Mouse (Mus musculus) forebrain, embryonic 13.5 days (tissue): ENCODE measurements around the gene Elmo3. TPM values are rescaled to one million over a fixed set of nuclear protein-coding genes. Genes with fewer than 3 reads are reported as not detected.

Experiments
- ATAC-seq: fragments of 200-750 bp; cut with Nextera tagmentation; 2 replicates; pipeline ENCODE4 v1.8.0; 2017
- H3K27ac ChIP-seq: fragments of 300-500 bp; sonication (generic); 2 replicates; pipeline ENCODE4 v1.5.1; 2015; ENCODE audit warnings: inconsistent platforms, mild to moderate bottlenecking, moderate library complexity
- H3K27me3 ChIP-seq: fragments of 300-500 bp; sonication (generic); 2 replicates; pipeline ENCODE4 v1.6.1; 2015; ENCODE audit warnings: mild to moderate bottlenecking, inconsistent platforms
- H3K36me3 ChIP-seq: fragments of 300-500 bp; sonication (generic); 2 replicates; pipeline ENCODE4 v1.6.1; 2015; ENCODE audit warnings: mild to moderate bottlenecking, inconsistent platforms; ENCODE audit not compliant: poor library complexity, severe bottlenecking
- H3K4me1 ChIP-seq: fragments of 300-500 bp; sonication (generic); 2 replicates; pipeline ENCODE4 v1.6.1; 2015; ENCODE audit warnings: inconsistent platforms
- H3K4me2 ChIP-seq: fragments of 300-500 bp; sonication (generic); 2 replicates; pipeline ENCODE4 v1.6.1; 2015; ENCODE audit warnings: inconsistent platforms, mild to moderate bottlenecking, moderate library complexity
- H3K4me3 ChIP-seq: fragments of 300-500 bp; sonication (generic); 2 replicates; pipeline ENCODE4 v1.5.1; 2015; ENCODE audit warnings: mild to moderate bottlenecking, inconsistent platforms
- H3K9ac ChIP-seq: fragments of 300-500 bp; sonication (generic); 2 replicates; pipeline ENCODE4 v1.6.1; 2015; ENCODE audit warnings: mild to moderate bottlenecking, inconsistent platforms
- H3K9me3 ChIP-seq: fragments of 300-500 bp; sonication (generic); replicated peaks from 2 replicates; pipeline ENCODE4 v1.6.1; 2016; ENCODE audit warnings: inconsistent platforms
- WGBS: fragments of 180-500 bp; shearing (Covaris S2); methylation state at CpG from one replicate; pipeline ENCODE4 v1.1.7; 2015; 5-methylcytosine and 5-hydroxymethylcytosine counted together
- polyA plus RNA-seq: library from polyadenylated mRNA; unstranded; fragments of >200 nt; fragmentation: Nextera tagmentation; extraction: Ambion mirVana; gene quantifications from 2 replicates; pipeline ENCODE4 v1.2.1, GENCODE M21; 2015

The Elmo3 gene
- polyA plus RNA-seq, 1 experiment from 2014 or later = 0.75 TPM

- peaks cover 20% of the 10 kb centered on the region for H3K4me1 ChIP-seq
- no peak overlapping the region for H3K9ac ChIP-seq
These were observed 17.8 kb downstream of the Elmo3 start for GRCm38 (mm10) chr8:105323183-105323582.

GRCm38 (mm10) chr8:105325641-105326093 lies 20.3 kb downstream of the Elmo3 start:
- peaks cover 20% of the 10 kb centered on the region for H3K4me1 ChIP-seq
- H3K4me2 ChIP-seq = peak overlapping the region; percentile 96
- H3K27ac ChIP-seq = peak overlapping the region; percentile 31; the same call in 1 of the 2 replicates
- H3K9me3 ChIP-seq = no peaks in the 10 kb centered on the region
- peak overlapping the region; percentile 86 for H3K9ac ChIP-seq
- peak; percentile 66 for ATAC-seq
- H3K36me3 ChIP-seq = peaks cover 38% of the 10 kb centered on the region
- peak overlapping the region; percentile 81 for H3K4me3 ChIP-seq
- no peaks in the 10 kb centered on the region for H3K27me3 ChIP-seq
- WGBS = 0% methylated on average over 12 of the region's 12 CpGs

More at GRCm38 (mm10) chr8:105323183-105323582, 17.8 kb downstream of the Elmo3 start:
- Histone ChIP-seq H3K27ac (no peak overlapping the region), H3K36me3 (peaks cover 29% of the 10 kb centered on the region), H3K27me3 (no peaks in the 10 kb centered on the region), H3K4me2 (no peak overlapping the region), H3K4me3 (no peak overlapping the region), H3K9me3 (no peaks in the 10 kb centered on the region)
- WGBS = 87% methylated on average over 4 of the region's 4 CpGs
- no peak for ATAC-seq

- Histone ChIP-seq H3K4me2 (peak within 1 kb of the TSS; percentile 96), H3K9ac (peak within 1 kb of the TSS; percentile 86), H3K4me3 (peak within 1 kb of the TSS; percentile 81), H3K36me3 (peaks cover 43% of the 10 kb centered on the region), H3K27ac (peak within 1 kb of the TSS; percentile 57; the same call in 1 of the 2 replicates), H3K4me1 (peaks cover 20% of the 10 kb centered on the region), H3K9me3 (no peaks in the 10 kb centered on the region), H3K27me3 (no peaks in the 10 kb centered on the region)
- under 1% methylated on average over 36 of the region's 36 CpGs for WGBS
- ATAC-seq = peak; percentile 93
These were observed 20.8 kb downstream of the Elmo3 start, which contains the start of the genes Lrrc29 and Tmem208 for GRCm38 (mm10) chr8:105326141-105326672. TSS of gene Lrrc29 (minus strand) at chr8:105326278. TSS of gene Tmem208 (plus strand) at chr8:105326354.

GRCm38 (mm10) chr8:105326968-105327367 lies 21.6 kb downstream of the Elmo3 start:
- WGBS = 45% methylated on average over 6 of the region's 6 CpGs
- Histone ChIP-seq H3K27me3 (no peaks in the 10 kb centered on the region), H3K9me3 (no peaks in the 10 kb centered on the region), H3K4me3 (peak overlapping the region; percentile 81), H3K36me3 (peaks cover 51% of the 10 kb centered on the region), H3K4me1 (peaks cover 20% of the 10 kb centered on the region), H3K27ac (peak overlapping the region; percentile 57; the same call in 1 of the 2 replicates), H3K4me2 (peak overlapping the region; percentile 96), H3K9ac (peak overlapping the region; percentile 86)
- ATAC-seq = no peak

- no peaks in the 10 kb centered on the region for H3K9me3 ChIP-seq
- no peak overlapping the region for H3K27ac ChIP-seq
- H3K4me1 ChIP-seq = peaks cover 13% of the 10 kb centered on the region
- no peak overlapping the region for H3K4me2 ChIP-seq
- H3K4me3 ChIP-seq = no peak overlapping the region
- H3K36me3 ChIP-seq = peaks cover 71% of the 10 kb centered on the region
- no peak for ATAC-seq
- no peak overlapping the region for H3K9ac ChIP-seq
- 97% methylated on average over 12 of the region's 12 CpGs for WGBS
- no peaks in the 10 kb centered on the region for H3K27me3 ChIP-seq
These were observed 24.9 kb downstream of the Elmo3 start for GRCm38 (mm10) chr8:105330325-105330724.

GRCm38 (mm10) chr8:105331469-105331868 lies 26.1 kb downstream of the Elmo3 start:
- H3K4me2 ChIP-seq = no peak overlapping the region
- no peak for ATAC-seq
- no peak overlapping the region for H3K27ac ChIP-seq
- no peak overlapping the region for H3K4me3 ChIP-seq
- 96% methylated on average over 22 of the region's 22 CpGs for WGBS
- H3K4me1 ChIP-seq = peaks cover 10% of the 10 kb centered on the region
- H3K9ac ChIP-seq = no peak overlapping the region
- H3K27me3 ChIP-seq = no peaks in the 10 kb centered on the region
- H3K9me3 ChIP-seq = no peaks in the 10 kb centered on the region
- H3K36me3 ChIP-seq = peaks cover 79% of the 10 kb centered on the region

GRCm38 (mm10) chr8:105331931-105332330 lies 26.5 kb downstream of the Elmo3 start:
- no peak overlapping the region for H3K27ac ChIP-seq
- H3K4me3 ChIP-seq = no peak overlapping the region
- no peaks in the 10 kb centered on the region for H3K9me3 ChIP-seq
- H3K36me3 ChIP-seq = peaks cover 84% of the 10 kb centered on the region
- no peak for ATAC-seq
- H3K9ac ChIP-seq = no peak overlapping the region
- no peaks in the 10 kb centered on the region for H3K27me3 ChIP-seq
- 94% methylated on average over 9 of the region's 9 CpGs for WGBS
- peaks cover 7% of the 10 kb centered on the region for H3K4me1 ChIP-seq
- no peak overlapping the region for H3K4me2 ChIP-seq

GRCm38 (mm10) chr8:105332523-105332922 lies 27.1 kb downstream of the Elmo3 start:
- no peak overlapping the region for H3K9ac ChIP-seq
- WGBS = 76% methylated on average over 2 of the region's 2 CpGs
- no peak overlapping the region for H3K4me2 ChIP-seq
- H3K4me1 ChIP-seq = peaks cover under 1% of the 10 kb centered on the region
- peaks cover 84% of the 10 kb centered on the region for H3K36me3 ChIP-seq
- H3K9me3 ChIP-seq = no peaks in the 10 kb centered on the region
- no peaks in the 10 kb centered on the region for H3K27me3 ChIP-seq
- H3K27ac ChIP-seq = no peak overlapping the region
- no peak overlapping the region for H3K4me3 ChIP-seq
- ATAC-seq = no peak

- Histone ChIP-seq H3K4me2 (no peak overlapping the region), H3K9me3 (no peaks in the 10 kb centered on the region), H3K4me1 (peaks cover 6% of the 10 kb centered on the region; the same call in 1 of the 2 replicates), H3K27me3 (no peaks in the 10 kb centered on the region), H3K9ac (no peak overlapping the region), H3K27ac (no peak overlapping the region), H3K36me3 (peaks cover 46% of the 10 kb centered on the region), H3K4me3 (no peak overlapping the region)
- 45% methylated on average over 32 of the region's 32 CpGs for WGBS
- peak; percentile 23; the same call in 1 of the 2 replicates for ATAC-seq
These were observed 31.2 kb downstream of the Elmo3 start for GRCm38 (mm10) chr8:105336373-105337130.

GRCm38 (mm10) chr8:105338992-105339391 lies 33.6 kb downstream of the Elmo3 start:
- WGBS = 79% methylated on average over 4 of the region's 4 CpGs
- no peaks in the 10 kb centered on the region for H3K27me3 ChIP-seq
- H3K36me3 ChIP-seq = peaks cover 26% of the 10 kb centered on the region
- peaks cover 7% of the 10 kb centered on the region; the same call in 1 of the 2 replicates for H3K4me1 ChIP-seq
- ATAC-seq = no peak
- H3K4me3 ChIP-seq = no peak overlapping the region
- H3K4me2 ChIP-seq = no peak overlapping the region
- no peaks in the 10 kb centered on the region for H3K9me3 ChIP-seq
- no peak overlapping the region for H3K27ac ChIP-seq
- H3K9ac ChIP-seq = no peak overlapping the region

GRCm38 (mm10) chr8:105339886-105340635 lies 34.7 kb downstream of the Elmo3 start:
- no peak overlapping the region for H3K9ac ChIP-seq
- no peaks in the 10 kb centered on the region for H3K9me3 ChIP-seq
- H3K27me3 ChIP-seq = no peaks in the 10 kb centered on the region
- no peak overlapping the region for H3K4me2 ChIP-seq
- 81% methylated on average over 6 of the region's 6 CpGs for WGBS
- H3K4me3 ChIP-seq = no peak overlapping the region
- no peak overlapping the region for H3K27ac ChIP-seq
- H3K4me1 ChIP-seq = peaks cover 7% of the 10 kb centered on the region; the same call in 1 of the 2 replicates
- peaks cover 16% of the 10 kb centered on the region for H3K36me3 ChIP-seq
- no peak for ATAC-seq

- Histone ChIP-seq H3K4me1 (peaks cover 9% of the 10 kb centered on the region), H3K4me3 (no peak overlapping the region), H3K9ac (no peak overlapping the region), H3K9me3 (no peaks in the 10 kb centered on the region), H3K4me2 (no peak overlapping the region), H3K36me3 (peaks cover 5% of the 10 kb centered on the region), H3K27ac (no peak overlapping the region), H3K27me3 (no peaks in the 10 kb centered on the region)
- ATAC-seq = no peak
- 49% methylated on average over 8 of the region's 8 CpGs for WGBS
These were observed 36.0 kb downstream of the Elmo3 start for GRCm38 (mm10) chr8:105341399-105341798.
